Mouse (Mus musculus) gastrocnemius, postnatal 14 days (tissue): ENCODE results near the gene Gspt1. TPM values are rescaled to one million over a fixed set of nuclear protein-coding genes. Genes with fewer than 3 reads are reported as not detected.

ENCODE experiments used
- microRNA-seq, 2 experiments: library from miRNA; unstranded; fragments of <30 nt; microRNA quantifications; one replicate each; pipeline ENCODE4 v1.2.0; 2021
- total RNA-seq, 2 experiments: library from RNA; stranded (reverse); gene quantifications; 2 replicates each; pipeline ENCODE4 v1.2.3; 2021

Gspt1 gene
- total RNA-seq, 2 experiments from 2014 or later, result 62.9 to 67.7 TPM

Small RNAs within 50 kb of the gene (microRNA-seq; reads per million reads assigned to microRNA genes)
- 0 to 0.64 reads per million in 2 experiments for gene Mir1945

Other genes starting within 250 kb of the Gspt1 start
- 10 to 100 TPM in 1 of 2 experiments, 1 to 10 TPM in 1; 7.6 to 10.9 TPM for gene Snn, start 193.4 kb downstream of the Gspt1 start, total RNA-seq
- 10 to 100 TPM; 17.0 to 19.2 TPM for gene Litaf, start 188.2 kb downstream of the Gspt1 start, total RNA-seq
- gene Txndc11, start 119.7 kb downstream of the Gspt1 start, total RNA-seq, result 1 to 10 TPM; 7.8 to 9.3 TPM
- gene Zc3h7a, start 77.9 kb downstream of the Gspt1 start, total RNA-seq, result 10 to 100 TPM; 17.7 to 20.4 TPM
- 10 to 100 TPM; 51.2 to 61.8 TPM for gene Rsl1d1, start 51.0 kb downstream of the Gspt1 start, total RNA-seq
- not detected for gene Tnfrsf17, start 59.5 kb upstream of the Gspt1 start, total RNA-seq
- 1 to 10 TPM; 8.4 to 9.5 TPM for gene Snx29, start 68.6 kb upstream of the Gspt1 start, total RNA-seq